Mouse (Mus musculus) heart, embryonic 15.5 days (tissue): ENCODE measurements at regions not wholly inside any gene's neighbourhood (a gene's known extent, or its start where the extent isn't known, plus 50 kb on each side); places are given as distances from the start of the nearest gene placed in this dataset.

ENCODE experiments used
- ATAC-seq: fragments of 200-750 bp; cut with Nextera tagmentation; replicated peaks from 2 replicates; pipeline ENCODE4 v1.8.0; 2017; ENCODE audit warnings: low read depth, moderate TSS enrichment; ENCODE audit not compliant: insufficient number of reproducible peaks, insufficient read depth, low FRiP score
- H3K27ac ChIP-seq: fragments of 300-500 bp; sonication (generic); 2 replicates; pipeline ENCODE4 v1.5.1; 2015; ENCODE audit warnings: mild to moderate bottlenecking, inconsistent platforms
- H3K27me3 ChIP-seq: fragments of 300-500 bp; sonication (generic); 2 replicates; pipeline ENCODE4 v1.6.1; 2015; ENCODE audit warnings: inconsistent platforms
- H3K36me3 ChIP-seq: fragments of 300-500 bp; sonication (generic); 2 replicates; pipeline ENCODE4 v1.6.1; 2015; ENCODE audit warnings: mild to moderate bottlenecking, inconsistent platforms
- H3K4me1 ChIP-seq: fragments of 300-500 bp; sonication (generic); replicated peaks from 2 replicates; pipeline ENCODE4 v1.6.1; 2015; ENCODE audit warnings: inconsistent platforms
- H3K4me2 ChIP-seq: fragments of 300-500 bp; sonication (generic); 2 replicates; pipeline ENCODE4 v1.6.1; 2015; ENCODE audit warnings: inconsistent platforms, mild to moderate bottlenecking, moderate library complexity
- H3K4me3 ChIP-seq: fragments of 300-500 bp; sonication (generic); 2 replicates; pipeline ENCODE4 v1.5.1; 2015; ENCODE audit warnings: mild to moderate bottlenecking, inconsistent platforms
- H3K9ac ChIP-seq: fragments of 300-500 bp; sonication (generic); 2 replicates; pipeline ENCODE4 v1.6.1; 2015; ENCODE audit warnings: mild to moderate bottlenecking, inconsistent platforms
- H3K9me3 ChIP-seq: fragments of 300-500 bp; sonication (generic); replicated peaks from 2 replicates; pipeline ENCODE4 v1.6.1; 2016; ENCODE audit warnings: inconsistent platforms
- WGBS: fragments of 180-500 bp; shearing (Covaris S2); methylation state at CpG from one replicate; pipeline ENCODE4 v1.1.7; 2015; ENCODE audit warnings: mixed read lengths; 5-methylcytosine and 5-hydroxymethylcytosine counted together

DNA sequence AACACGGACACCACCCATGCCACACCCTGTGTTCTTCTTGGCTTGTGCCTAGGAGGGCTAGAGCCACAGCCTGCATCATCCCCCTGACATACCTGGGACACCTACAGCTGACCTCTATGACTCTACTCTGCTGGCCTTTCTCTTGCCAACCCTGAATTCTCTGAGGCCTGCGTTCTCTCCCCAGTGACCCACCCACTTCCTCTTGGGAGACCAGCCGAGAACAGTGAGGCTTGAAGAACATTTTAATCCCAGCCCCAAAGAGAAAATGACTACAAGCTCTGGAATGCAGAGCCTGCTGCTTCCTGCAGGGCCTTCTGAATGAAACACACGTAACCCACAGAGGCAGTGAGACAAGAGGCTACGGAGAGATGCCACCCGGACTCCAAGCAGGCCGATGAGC lies 102.0 kb downstream of the Zfp36l2 start:
- peaks cover 48% of the 10 kb centered on the region for H3K4me1 ChIP-seq
- H3K36me3 ChIP-seq: no peaks in the 10 kb centered on the region
- no peak overlapping the region for H3K4me2 ChIP-seq
- H3K9me3 ChIP-seq: no peaks in the 10 kb centered on the region
- ATAC-seq: peak; percentile 50
- H3K9ac ChIP-seq: no peak overlapping the region
- WGBS: 24% methylated on average over 7 of the region's 7 CpGs
- no peak overlapping the region for H3K4me3 ChIP-seq
- H3K27ac ChIP-seq: peak overlapping the region; percentile 78
- H3K27me3 ChIP-seq: no peaks in the 10 kb centered on the region

DNA sequence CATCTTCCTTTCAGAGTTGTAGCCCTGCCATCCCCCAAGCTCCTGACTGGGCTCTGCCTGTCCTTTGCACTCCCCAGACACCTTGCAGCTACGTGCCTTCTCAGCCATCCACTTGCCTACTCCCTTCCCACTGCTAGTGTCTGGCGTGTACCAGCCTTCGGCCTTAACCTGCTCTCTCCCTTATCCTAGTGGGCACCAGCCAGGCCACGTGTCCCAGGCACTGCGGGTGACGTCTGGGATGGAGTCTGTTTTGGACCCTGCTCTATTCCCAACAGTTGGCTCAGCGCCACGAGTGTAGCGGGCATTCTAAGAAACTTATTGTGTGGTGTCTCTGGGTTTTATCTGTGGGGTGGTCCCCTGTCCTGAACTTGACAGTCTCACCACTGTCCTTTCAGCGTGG lies 102.5 kb downstream of the Zfp36l2 start:
- H3K4me3 ChIP-seq: no peak overlapping the region
- H3K4me1 ChIP-seq: peaks cover 48% of the 10 kb centered on the region
- whole genome bisulfite sequencing: 61% methylated on average over 10 of the region's 10 CpGs
- no peak overlapping the region for H3K9ac ChIP-seq
- no peaks in the 10 kb centered on the region for H3K9me3 ChIP-seq
- H3K27ac ChIP-seq: peak overlapping the region; percentile 78
- no peaks in the 10 kb centered on the region for H3K36me3 ChIP-seq
- no peaks in the 10 kb centered on the region for H3K27me3 ChIP-seq
- H3K4me2 ChIP-seq: no peak overlapping the region
- ATAC-seq: no peak

GRCm38 (mm10) chr17:84083307-84084263 lies 104.2 kb downstream of the Zfp36l2 start:
- 59% methylated on average over 16 of the region's 16 CpGs for WGBS
- Histone ChIP-seq H3K36me3 (no peaks in the 10 kb centered on the region), H3K4me3 (no peak overlapping the region), H3K4me2 (no peak overlapping the region), H3K4me1 (peaks cover 48% of the 10 kb centered on the region), H3K27ac (peak overlapping the region; percentile 78), H3K27me3 (no peaks in the 10 kb centered on the region), H3K9ac (no peak overlapping the region), H3K9me3 (no peaks in the 10 kb centered on the region)
- ATAC-seq: peak; percentile 38; the same call in 1 of the 2 replicates

GRCm38 (mm10) chr17:84082571-84082970 lies 105.2 kb downstream of the Zfp36l2 start:
- H3K27me3 ChIP-seq: no peaks in the 10 kb centered on the region
- no peak overlapping the region for H3K4me3 ChIP-seq
- peak overlapping the region; percentile 66 for H3K27ac ChIP-seq
- WGBS: 89% methylated on average over 5 of the region's 5 CpGs
- H3K9me3 ChIP-seq: no peaks in the 10 kb centered on the region
- peaks cover 48% of the 10 kb centered on the region for H3K4me1 ChIP-seq
- ATAC-seq: no peak
- H3K9ac ChIP-seq: no peak overlapping the region
- no peak overlapping the region for H3K4me2 ChIP-seq
- H3K36me3 ChIP-seq: no peaks in the 10 kb centered on the region

DNA sequence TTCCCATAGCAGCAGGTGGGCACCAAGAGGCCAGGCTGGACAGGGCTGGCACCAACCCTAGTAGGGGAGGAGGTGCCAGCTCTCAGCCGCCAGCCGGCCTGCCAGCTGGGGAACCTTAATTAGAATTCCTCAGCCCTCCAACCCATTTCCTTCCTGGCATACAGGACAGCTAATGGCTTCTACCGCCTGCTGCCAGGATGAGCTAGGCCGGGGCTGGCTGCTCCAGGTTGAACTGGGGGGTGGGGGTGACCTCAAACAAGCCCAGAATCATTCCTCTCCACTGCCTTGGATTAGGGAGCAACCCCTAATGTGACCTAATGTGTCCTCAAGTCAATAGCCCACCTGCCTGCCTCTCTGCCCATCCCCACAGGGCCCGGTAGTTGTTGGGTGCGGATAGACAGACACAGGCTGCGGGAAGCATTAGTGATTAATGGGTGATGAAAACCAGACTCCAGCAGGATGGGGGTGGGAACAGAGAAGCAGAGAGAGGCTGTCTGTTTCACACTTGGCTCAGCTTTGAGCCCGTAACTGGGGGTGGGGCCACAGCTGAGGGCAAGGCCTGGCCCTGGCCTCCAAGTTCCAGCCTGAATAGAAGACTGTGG lies 105.9 kb downstream of the Zfp36l2 start:
- H3K9ac ChIP-seq: no peak overlapping the region

GRCm38 (mm10) chr17:84075081-84075938 lies 112.4 kb downstream of the Zfp36l2 start:
- Histone ChIP-seq H3K9me3 (no peaks in the 10 kb centered on the region), H3K27ac (no peak overlapping the region), H3K9ac (no peak overlapping the region), H3K4me3 (no peak overlapping the region), H3K27me3 (no peaks in the 10 kb centered on the region), H3K4me1 (peaks cover 9% of the 10 kb centered on the region), H3K4me2 (no peak overlapping the region), H3K36me3 (no peaks in the 10 kb centered on the region)
- ATAC-seq: no peak
- WGBS: 67% methylated on average over 3 of the region's 3 CpGs

More for the DNA sequence above, 105.9 kb downstream of the Zfp36l2 start:
- H3K4me2 ChIP-seq: no peak overlapping the region
- no peaks in the 10 kb centered on the region for H3K36me3 ChIP-seq
- H3K4me1 ChIP-seq: peaks cover 48% of the 10 kb centered on the region
- no peak overlapping the region for H3K4me3 ChIP-seq
- 58% methylated on average over 8 of the region's 8 CpGs for WGBS
- H3K9me3 ChIP-seq: no peaks in the 10 kb centered on the region
- H3K27ac ChIP-seq: peak overlapping the region; percentile 66
- no peaks in the 10 kb centered on the region for H3K27me3 ChIP-seq
- peak; percentile 58 for ATAC-seq

DNA sequence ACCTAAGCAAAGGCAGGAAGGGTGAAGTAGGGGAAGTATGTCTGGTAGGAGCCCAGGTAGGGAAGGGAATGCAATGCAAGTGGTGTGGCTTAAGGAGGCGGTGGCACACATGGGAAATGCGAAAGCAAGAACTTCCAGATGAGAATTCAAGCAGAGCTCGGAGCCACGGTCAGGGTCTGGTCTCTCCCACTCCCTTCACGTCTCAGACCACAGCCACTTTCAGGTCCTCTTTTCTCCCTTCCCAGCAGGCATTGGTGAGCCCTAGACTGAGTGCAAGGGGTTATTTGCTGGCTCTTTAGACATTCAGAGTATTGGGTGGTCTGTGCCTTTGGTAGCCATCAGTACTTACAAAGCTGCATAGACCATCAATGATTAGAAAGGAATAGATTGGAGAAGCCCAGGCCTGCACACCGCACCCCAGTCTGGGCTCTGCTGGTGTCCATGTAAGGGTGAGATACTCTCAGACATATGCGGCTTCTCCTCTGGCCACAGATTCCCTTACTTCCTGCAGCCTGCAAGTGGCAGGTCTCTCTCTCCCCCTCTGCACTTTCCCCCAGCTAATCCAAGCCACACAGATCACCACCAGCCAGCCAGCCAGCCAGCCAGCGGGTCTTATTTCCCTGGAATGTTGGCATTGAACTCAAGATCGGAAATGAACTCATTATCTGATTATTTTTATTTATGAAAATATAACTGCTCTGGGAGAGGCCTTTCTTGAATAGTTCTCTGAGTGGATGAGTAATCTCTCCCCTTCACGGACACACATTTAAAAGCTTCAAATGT lies 113.6 kb downstream of the Zfp36l2 start:
- Histone ChIP-seq H3K4me3 (no peak overlapping the region), H3K36me3 (no peaks in the 10 kb centered on the region), H3K4me2 (no peak overlapping the region), H3K9me3 (no peaks in the 10 kb centered on the region), H3K9ac (no peak overlapping the region), H3K27ac (peak overlapping the region; percentile 39; the same call in 1 of the 2 replicates), H3K4me1 (peaks cover 9% of the 10 kb centered on the region), H3K27me3 (no peaks in the 10 kb centered on the region)
- 62% methylated on average over 10 of the region's 10 CpGs for WGBS
- 0 out of 2 replicates have a peak, but pooled peaks have one; percentile 50 for ATAC-seq

DNA sequence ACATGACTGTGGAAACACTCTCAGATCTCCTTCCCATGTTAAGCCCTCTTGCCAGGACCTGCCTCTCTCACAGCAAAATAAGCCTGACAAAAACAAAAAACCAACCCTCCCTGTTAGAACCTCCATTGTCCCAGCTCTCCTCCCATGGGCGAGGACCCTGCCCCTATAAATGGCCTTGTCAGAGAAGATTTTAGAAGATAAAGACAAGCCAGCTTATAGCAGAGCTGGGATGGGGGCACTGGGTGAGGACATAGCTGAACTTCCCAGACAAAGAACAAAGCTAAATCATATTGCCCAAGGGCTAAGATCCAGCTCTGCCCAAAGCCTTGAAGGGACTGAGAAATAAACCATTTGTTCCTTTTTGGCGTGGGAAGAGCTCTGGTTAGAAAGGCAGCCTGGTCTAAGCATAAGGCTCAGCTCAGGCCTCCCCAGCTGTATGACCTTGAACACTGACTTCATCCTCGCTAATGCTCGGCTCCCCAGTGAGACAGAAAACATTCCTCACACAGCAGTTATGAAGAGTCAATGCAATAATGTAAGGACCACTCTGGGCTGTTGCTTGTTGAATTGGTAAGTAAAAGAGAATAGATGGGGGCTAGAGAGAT lies 115.2 kb downstream of the Zfp36l2 start:
- Histone ChIP-seq H3K4me3 (no peak overlapping the region), H3K4me1 (peaks cover 12% of the 10 kb centered on the region), H3K9me3 (no peaks in the 10 kb centered on the region), H3K4me2 (no peak overlapping the region), H3K27ac (peak overlapping the region; percentile 6; the same call in 1 of the 2 replicates), H3K9ac (no peak overlapping the region), H3K27me3 (no peaks in the 10 kb centered on the region), H3K36me3 (no peaks in the 10 kb centered on the region)
- no peak for ATAC-seq
- WGBS: 41% methylated on average over 4 of the region's 4 CpGs

DNA sequence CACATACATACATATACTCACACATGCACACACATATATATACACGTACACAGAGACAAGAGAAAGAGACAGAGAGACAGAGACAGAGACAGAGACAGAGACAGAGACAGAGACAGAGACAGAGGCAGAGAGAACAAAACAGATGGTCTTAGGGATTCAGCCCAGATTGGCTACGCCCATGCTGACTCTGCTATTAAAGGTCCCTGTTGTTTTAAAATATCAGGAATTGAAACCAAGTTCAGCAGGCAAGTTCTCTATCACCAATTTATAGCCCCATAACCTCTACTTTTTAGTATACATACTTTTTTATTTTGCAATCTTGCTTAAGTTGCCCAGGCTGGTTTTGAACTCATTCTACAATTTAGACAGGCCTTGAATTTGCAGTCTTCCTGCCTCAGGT lies 115.9 kb downstream of the Zfp36l2 start:
- Histone ChIP-seq H3K4me1 (peaks cover 12% of the 10 kb centered on the region), H3K4me3 (no peak overlapping the region), H3K27ac (peak overlapping the region; percentile 6; the same call in 1 of the 2 replicates), H3K36me3 (no peaks in the 10 kb centered on the region), H3K9me3 (no peaks in the 10 kb centered on the region), H3K4me2 (no peak overlapping the region), H3K27me3 (no peaks in the 10 kb centered on the region), H3K9ac (no peak overlapping the region)
- no peak for ATAC-seq
- WGBS: 100% methylated on average over 2 of the region's 2 CpGs

DNA sequence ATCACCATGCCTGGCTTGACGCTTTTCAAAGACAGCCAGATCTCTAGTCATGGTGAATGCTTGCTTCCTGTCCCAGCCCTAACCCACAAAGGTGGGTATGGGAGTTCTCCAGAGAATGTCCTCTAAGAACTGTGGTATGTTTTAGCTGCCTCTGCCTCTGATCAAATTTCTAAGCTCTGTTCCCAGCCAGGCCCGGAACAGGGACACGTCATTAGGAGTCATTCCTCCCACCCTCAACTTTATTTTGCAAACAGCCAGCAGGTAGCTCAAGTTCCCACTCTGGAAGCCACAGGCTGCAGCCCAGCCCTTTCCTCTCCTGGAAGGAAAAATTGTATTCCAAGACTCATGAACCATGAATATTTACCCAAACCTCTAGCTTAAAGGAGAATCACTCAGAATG lies 117.2 kb downstream of the Zfp36l2 start:
- no peaks in the 10 kb centered on the region for H3K36me3 ChIP-seq
- no peak overlapping the region for H3K9ac ChIP-seq
- no peaks in the 10 kb centered on the region for H3K9me3 ChIP-seq
- H3K4me2 ChIP-seq: no peak overlapping the region
- no peak overlapping the region for H3K4me3 ChIP-seq
- WGBS: 73% methylated on average over 3 of the region's 3 CpGs
- H3K27me3 ChIP-seq: no peaks in the 10 kb centered on the region
- H3K27ac ChIP-seq: no peak overlapping the region
- peaks cover 12% of the 10 kb centered on the region for H3K4me1 ChIP-seq
- ATAC-seq: no peak
